Mouse (Mus musculus): ENCODE results near the gene Cacna1b. TPM values are rescaled to one million over a fixed set of nuclear protein-coding genes. Genes with fewer than 3 reads are reported as not detected.

The Cacna1b gene
- polyA plus RNA-seq, 1 experiment from 2014 or later = 0.05 TPM

DNA sequence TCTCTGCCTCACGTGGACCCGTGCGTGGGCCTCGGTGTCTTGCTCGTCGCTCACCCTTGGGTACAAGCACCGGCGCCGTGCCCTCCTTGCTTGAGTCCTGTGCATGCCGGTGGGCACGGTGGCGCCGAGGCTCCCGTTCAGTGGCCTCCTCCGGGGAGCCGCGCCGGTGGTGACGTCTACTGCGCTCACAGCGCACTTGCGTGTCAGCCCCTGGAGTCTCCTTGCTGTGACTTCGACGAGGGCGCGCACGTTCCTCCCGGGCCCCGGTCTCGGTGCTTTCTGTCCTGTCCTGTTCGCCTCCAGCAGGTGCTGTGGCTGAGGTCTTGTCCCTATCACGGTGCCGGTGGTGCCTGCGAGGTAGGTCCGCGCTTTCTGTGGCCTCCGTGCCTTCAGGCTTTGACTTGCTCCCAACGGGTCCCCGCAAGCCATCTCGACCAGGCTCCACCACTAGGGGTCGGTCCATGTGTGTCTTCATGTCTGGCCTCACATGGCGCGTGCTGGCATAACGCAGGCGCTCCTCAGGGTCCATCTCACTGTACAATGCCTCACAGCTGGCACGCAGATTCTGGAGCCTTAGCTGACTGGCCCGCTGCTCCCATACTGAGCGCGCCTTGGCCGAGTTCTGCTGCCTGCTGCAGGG, 83.8 kb downstream of the Cacna1b start:
- Histone ChIP-seq H3K9ac (peak overlapping the region; percentile 28; the same call in 1 of the 2 replicates), H3K27me3 (ENCODE audit: insufficient read depth, low read length) (peaks cover 6% of the 10 kb centered on the region; the same call in 1 of the 2 replicates), H3K4me3 (ENCODE audit: low read depth, low read length) (peak overlapping the region; percentile 23), H3K27ac (ENCODE audit: low read depth) (no peak overlapping the region), H3K4me2 (peak overlapping the region; percentile 59), H3K4me1 (ENCODE audit: insufficient read depth) (no peaks in the 10 kb centered on the region), H3K36me3 (ENCODE audit: insufficient read depth) (no peaks in the 10 kb centered on the region), H3K9me3 (ENCODE audit: low read depth, low read length) (no peaks in the 10 kb centered on the region)
- 19% methylated on average over 50 of the region's 50 CpGs for WGBS
- ATAC-seq (ENCODE audit: insufficient read depth) = peak; percentile 70
- peak; percentile 84 for TF ChIP-seq CTCF (IDR thresholded peaks at IDR 0.05; ENCODE audit: low read depth)
- DNase-seq = peak; percentile 77

GRCm38 (mm10) chr2:24678538-24678937, 84.4 kb downstream of the Cacna1b start:
- no peaks in the 10 kb centered on the region for H3K36me3 ChIP-seq (ENCODE audit: insufficient read depth)
- ATAC-seq (ENCODE audit: insufficient read depth) (0 out of 2 replicates have a peak, but pooled peaks have one; percentile 15), DNase-seq (no peak)
- H3K27ac ChIP-seq (ENCODE audit: low read depth) = no peak overlapping the region
- WGBS = 65% methylated on average over 5 of the region's 5 CpGs
- H3K4me1 ChIP-seq (ENCODE audit: insufficient read depth) = no peaks in the 10 kb centered on the region
- no peaks in the 10 kb centered on the region for H3K9me3 ChIP-seq (ENCODE audit: low read depth, low read length)
- no peak for TF ChIP-seq CTCF (IDR thresholded peaks at IDR 0.05; ENCODE audit: low read depth)
- H3K9ac ChIP-seq = no peak overlapping the region
- H3K4me3 ChIP-seq (ENCODE audit: low read depth, low read length) = no peak overlapping the region; the same call in 1 of the 2 replicates
- H3K27me3 ChIP-seq (ENCODE audit: insufficient read depth, low read length) = peaks cover 6% of the 10 kb centered on the region; the same call in 1 of the 2 replicates
- peak overlapping the region; percentile 59 for H3K4me2 ChIP-seq

DNA sequence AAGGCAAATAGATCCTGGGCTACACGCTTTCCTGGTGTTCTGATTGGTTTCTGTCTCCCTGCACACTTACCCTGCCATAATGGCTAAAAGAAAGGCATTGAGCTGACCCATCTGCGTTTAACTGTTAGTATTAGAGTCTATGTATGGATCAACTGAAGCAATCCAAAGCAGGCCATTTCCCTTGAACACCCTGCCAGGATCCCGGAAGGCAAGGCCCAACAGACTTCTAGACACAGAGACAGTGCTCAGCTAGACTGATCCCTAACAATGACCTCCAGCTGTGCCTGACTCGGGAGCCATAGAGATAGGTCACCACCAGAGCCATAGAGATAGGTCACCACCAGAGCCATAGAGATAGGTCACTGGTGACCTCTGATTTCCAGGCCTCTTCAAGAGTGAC, 84.8 kb downstream of the Cacna1b start:
- Histone ChIP-seq H3K4me3 (ENCODE audit: low read depth, low read length) (no peak overlapping the region), H3K27ac (ENCODE audit: low read depth) (no peak overlapping the region), H3K27me3 (ENCODE audit: insufficient read depth, low read length) (peaks cover 6% of the 10 kb centered on the region; the same call in 1 of the 2 replicates), H3K36me3 (ENCODE audit: insufficient read depth) (no peaks in the 10 kb centered on the region), H3K4me2 (no peak overlapping the region), H3K9me3 (ENCODE audit: low read depth, low read length) (no peaks in the 10 kb centered on the region), H3K4me1 (ENCODE audit: insufficient read depth) (no peaks in the 10 kb centered on the region), H3K9ac (no peak overlapping the region)
- no peak for TF ChIP-seq CTCF (IDR thresholded peaks at IDR 0.05; ENCODE audit: low read depth)
- no peak for DNase-seq
- WGBS = 73% methylated on average over 4 of the region's 4 CpGs
- ATAC-seq (ENCODE audit: insufficient read depth) = no peak

DNA sequence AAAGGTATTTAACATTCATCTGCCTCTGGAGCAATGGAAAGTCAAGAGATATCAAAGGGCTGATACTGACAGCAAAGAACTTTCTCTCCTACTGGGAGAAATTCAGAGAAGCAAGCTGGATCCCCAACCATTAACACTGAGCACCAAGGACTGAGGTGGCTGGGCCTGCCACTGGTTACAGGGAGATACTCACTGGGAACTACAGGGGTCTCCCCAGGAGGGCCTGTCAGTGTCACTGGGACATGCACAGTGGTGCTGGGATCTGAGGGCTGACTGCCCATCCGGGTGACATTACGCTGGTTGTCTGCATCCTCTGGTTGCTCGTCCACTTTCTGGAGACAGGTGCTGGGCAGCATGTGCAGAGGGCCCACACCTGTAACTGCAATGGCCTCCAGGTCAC, 85.3 kb downstream of the Cacna1b start:
- no peak overlapping the region for H3K4me2 ChIP-seq
- H3K9ac ChIP-seq = no peak overlapping the region
- DNase-seq (no peak), ATAC-seq (ENCODE audit: insufficient read depth) (no peak)
- no peaks in the 10 kb centered on the region for H3K36me3 ChIP-seq (ENCODE audit: insufficient read depth)
- H3K9me3 ChIP-seq (ENCODE audit: low read depth, low read length) = no peaks in the 10 kb centered on the region
- TF ChIP-seq CTCF (IDR thresholded peaks at IDR 0.05; ENCODE audit: low read depth) = no peak
- WGBS = 86% methylated on average over 3 of the region's 3 CpGs
- no peak overlapping the region for H3K4me3 ChIP-seq (ENCODE audit: low read depth, low read length)
- H3K27me3 ChIP-seq (ENCODE audit: insufficient read depth, low read length) = peaks cover 6% of the 10 kb centered on the region; the same call in 1 of the 2 replicates
- H3K27ac ChIP-seq (ENCODE audit: low read depth) = no peak overlapping the region
- no peaks in the 10 kb centered on the region for H3K4me1 ChIP-seq (ENCODE audit: insufficient read depth)

GRCm38 (mm10) chr2:24674432-24675006, 88.4 kb downstream of the Cacna1b start:
- Histone ChIP-seq H3K36me3 (ENCODE audit: insufficient read depth) (no peaks in the 10 kb centered on the region), H3K27me3 (ENCODE audit: insufficient read depth, low read length) (peaks cover 6% of the 10 kb centered on the region; the same call in 1 of the 2 replicates), H3K4me3 (ENCODE audit: low read depth, low read length) (no peak overlapping the region), H3K4me2 (no peak overlapping the region), H3K4me1 (ENCODE audit: insufficient read depth) (no peaks in the 10 kb centered on the region), H3K9ac (no peak overlapping the region), H3K9me3 (ENCODE audit: low read depth, low read length) (no peaks in the 10 kb centered on the region), H3K27ac (ENCODE audit: low read depth) (no peak overlapping the region)
- TF ChIP-seq CTCF (IDR thresholded peaks at IDR 0.05; ENCODE audit: low read depth) = no peak
- ATAC-seq (ENCODE audit: insufficient read depth) = no peak
- no peak for DNase-seq
- 80% methylated on average over 6 of the region's 6 CpGs for WGBS

GRCm38 (mm10) chr2:24668598-24668997, 94.4 kb downstream of the Cacna1b start:
- Histone ChIP-seq H3K36me3 (ENCODE audit: insufficient read depth) (no peaks in the 10 kb centered on the region), H3K27me3 (ENCODE audit: insufficient read depth, low read length) (no peaks in the 10 kb centered on the region), H3K9me3 (ENCODE audit: low read depth, low read length) (no peaks in the 10 kb centered on the region), H3K27ac (ENCODE audit: low read depth) (no peak overlapping the region), H3K4me2 (no peak overlapping the region), H3K4me3 (ENCODE audit: low read depth, low read length) (no peak overlapping the region), H3K4me1 (ENCODE audit: insufficient read depth) (no peaks in the 10 kb centered on the region), H3K9ac (no peak overlapping the region)
- TF ChIP-seq CTCF (IDR thresholded peaks at IDR 0.05; ENCODE audit: low read depth) = no peak
- 84% methylated on average over 5 of the region's 5 CpGs for WGBS
- DNase-seq (no peak), ATAC-seq (ENCODE audit: insufficient read depth) (no peak)

GRCm38 (mm10) chr2:24664678-24665257, 98.2 kb downstream of the Cacna1b start:
- no peak overlapping the region for H3K4me2 ChIP-seq
- H3K4me3 ChIP-seq (ENCODE audit: low read depth, low read length) = no peak overlapping the region
- TF ChIP-seq CTCF (IDR thresholded peaks at IDR 0.05; ENCODE audit: low read depth) = no peak
- H3K4me1 ChIP-seq (ENCODE audit: insufficient read depth) = no peaks in the 10 kb centered on the region
- ATAC-seq (ENCODE audit: insufficient read depth) (no peak), DNase-seq (no peak)
- no peak overlapping the region for H3K27ac ChIP-seq (ENCODE audit: low read depth)
- WGBS = 27% methylated on average over 8 of the region's 9 CpGs
- no peaks in the 10 kb centered on the region for H3K36me3 ChIP-seq (ENCODE audit: insufficient read depth)
- H3K9ac ChIP-seq = no peak overlapping the region
- H3K9me3 ChIP-seq (ENCODE audit: low read depth, low read length) = no peaks in the 10 kb centered on the region
- no peaks in the 10 kb centered on the region for H3K27me3 ChIP-seq (ENCODE audit: insufficient read depth, low read length)
